Mouse (Mus musculus): ENCODE data around the gene Myo1a.

GRCm38 (mm10) chr10:127704766-127705220 lies at the start of gene Myo1a:
- TF ChIP-seq CTCF (IDR thresholded peaks at IDR 0.05; ENCODE audit: low read depth) (no peak), EP300 (IDR thresholded peaks at IDR 0.05; ENCODE audit: low read depth) (no peak)
